Mouse (Mus musculus) lung, embryonic 14.5 days (tissue): ENCODE data around the gene Tomm6. TPM values are rescaled to one million over a fixed set of nuclear protein-coding genes. Genes with fewer than 3 reads are reported as not detected.

Experiments
- ATAC-seq: fragments of 200-750 bp; cut with Nextera tagmentation; 2 replicates; pipeline ENCODE4 v1.8.0; 2017; ENCODE audit warnings: mild to moderate bottlenecking, moderate TSS enrichment, moderate library complexity; ENCODE audit not compliant: insufficient read depth
- DNase-seq: peaks from one replicate; pipeline ENCODE4 v3.0.0-alpha.2; 2015
- H3K27ac ChIP-seq: fragments of 300-500 bp; sonication (generic); 2 replicates; pipeline ENCODE4 v1.5.1; 2014; ENCODE audit warnings: low read depth, mild to moderate bottlenecking, moderate library complexity
- H3K27me3 ChIP-seq: fragments of 300-500 bp; sonication (generic); 2 replicates; pipeline ENCODE4 v1.6.1; 2014; ENCODE audit warnings: low read length, control low read depth; ENCODE audit not compliant: insufficient read depth
- H3K36me3 ChIP-seq: fragments of 300-500 bp; sonication (generic); 2 replicates; pipeline ENCODE4 v1.6.1; 2014; ENCODE audit warnings: control low read depth; ENCODE audit not compliant: insufficient read depth
- H3K4me1 ChIP-seq: fragments of 300-500 bp; sonication (generic); 2 replicates; pipeline ENCODE4 v1.6.1; 2014; ENCODE audit warnings: antibody characterized with exemption, control low read depth; ENCODE audit not compliant: insufficient read depth
- H3K4me2 ChIP-seq: fragments of 300-500 bp; sonication (generic); 2 replicates; pipeline ENCODE4 v1.6.1; 2014; ENCODE audit warnings: mild to moderate bottlenecking
- H3K4me3 ChIP-seq: fragments of 300-500 bp; sonication (generic); 2 replicates; pipeline ENCODE4 v1.5.1; 2014; ENCODE audit warnings: low read depth, low read length
- H3K9ac ChIP-seq: fragments of 300-500 bp; sonication (generic); 2 replicates; pipeline ENCODE4 v1.6.1; 2014
- H3K9me3 ChIP-seq: fragments of 300-500 bp; sonication (generic); 2 replicates; pipeline ENCODE4 v1.6.1; 2016; ENCODE audit warnings: low read depth, low read length, control low read depth
- CTCF ChIP-seq: IDR thresholded peaks from 2 replicates; pipeline ENCODE4 v1.5.1; 2016; ENCODE audit warnings: antibody characterized with exemption, low read depth
- WGBS: fragments of 180-500 bp; shearing (Covaris S2); extraction: QIAGEN DNeasy Blood & Tissue Kit; methylation state at CpG from one replicate; pipeline ENCODE4 v1.1.7; 2014; 5-methylcytosine and 5-hydroxymethylcytosine counted together
- polyA plus RNA-seq: library from polyadenylated mRNA; unstranded; fragments of >200 nt; fragmentation: Nextera tagmentation; extraction: Ambion mirVana; gene quantifications from 2 replicates; pipeline ENCODE4 v1.2.1, GENCODE M21; 2014

Gene Tomm6
- polyA plus RNA-seq, 1 experiment from 2014 or later: 434 TPM

GRCm38 (mm10) chr17:47687409-47688343 lies 510 bp downstream of the Tomm6 start:
- DNase-seq (peak; percentile 100), ATAC-seq (peak; percentile 87)
- Histone ChIP-seq H3K4me3 (peak overlapping the region; percentile 81), H3K4me1 (peaks cover 7% of the 10 kb centered on the region; the same call in 1 of the 2 replicates), H3K36me3 (peaks cover 41% of the 10 kb centered on the region), H3K4me2 (peak overlapping the region; percentile 99), H3K27ac (peak overlapping the region; percentile 86), H3K9ac (peak overlapping the region; percentile 82), H3K27me3 (no peaks in the 10 kb centered on the region), H3K9me3 (no peaks in the 10 kb centered on the region)
- TF ChIP-seq CTCF: no peak
- under 1% methylated on average over 70 of the region's 70 CpGs for WGBS

GRCm38 (mm10) chr17:47682836-47683235 lies 5.3 kb downstream of the Tomm6 start:
- no peaks in the 10 kb centered on the region for H3K27me3 ChIP-seq
- no peak for DNase-seq
- no peak for TF ChIP-seq CTCF
- no peak overlapping the region for H3K27ac ChIP-seq
- no peak for ATAC-seq
- H3K4me3 ChIP-seq: no peak overlapping the region
- H3K4me2 ChIP-seq: no peak overlapping the region
- peaks cover 7% of the 10 kb centered on the region; the same call in 1 of the 2 replicates for H3K4me1 ChIP-seq
- peaks cover 72% of the 10 kb centered on the region for H3K36me3 ChIP-seq
- H3K9ac ChIP-seq: no peak overlapping the region
- WGBS: 76% methylated on average over 4 of the region's 4 CpGs
- H3K9me3 ChIP-seq: no peaks in the 10 kb centered on the region

GRCm38 (mm10) chr17:47678702-47679101 lies 9.5 kb downstream of the Tomm6 start:
- 71% methylated on average over 5 of the region's 5 CpGs for WGBS
- no peak for TF ChIP-seq CTCF
- DNase-seq: no peak
- Histone ChIP-seq H3K27me3 (no peaks in the 10 kb centered on the region), H3K4me2 (no peak overlapping the region), H3K36me3 (peaks cover 49% of the 10 kb centered on the region; the same call in 1 of the 2 replicates), H3K9me3 (no peaks in the 10 kb centered on the region), H3K4me3 (no peak overlapping the region), H3K27ac (no peak overlapping the region), H3K4me1 (no peaks in the 10 kb centered on the region), H3K9ac (no peak overlapping the region)
- ATAC-seq: no peak

GRCm38 (mm10) chr17:47678238-47678637 lies 9.9 kb downstream of the Tomm6 start:
- Histone ChIP-seq H3K27me3 (no peaks in the 10 kb centered on the region), H3K4me1 (no peaks in the 10 kb centered on the region), H3K4me3 (no peak overlapping the region), H3K9ac (no peak overlapping the region), H3K9me3 (no peaks in the 10 kb centered on the region), H3K4me2 (no peak overlapping the region), H3K36me3 (peaks cover 44% of the 10 kb centered on the region; the same call in 1 of the 2 replicates), H3K27ac (no peak overlapping the region)
- DNase-seq (no peak), ATAC-seq (no peak)
- 72% methylated on average over 5 of the region's 5 CpGs for WGBS
- no peak for TF ChIP-seq CTCF

- no peaks in the 10 kb centered on the region for H3K9me3 ChIP-seq
- DNase-seq (peak; percentile 90), ATAC-seq (no peak)
- H3K27me3 ChIP-seq: no peaks in the 10 kb centered on the region
- no peak overlapping the region for H3K9ac ChIP-seq
- no peak overlapping the region for H3K27ac ChIP-seq
- peak; percentile 91 for TF ChIP-seq CTCF
- WGBS: 18% methylated on average over 9 of the region's 9 CpGs
- peaks cover 3% of the 10 kb centered on the region; the same call in 1 of the 2 replicates for H3K4me1 ChIP-seq
- no peak overlapping the region for H3K4me3 ChIP-seq
- H3K4me2 ChIP-seq: no peak overlapping the region
- H3K36me3 ChIP-seq: peaks cover 37% of the 10 kb centered on the region; the same call in 1 of the 2 replicates
Observed at GRCm38 (mm10) chr17:47676581-47676980, 11.6 kb downstream of the Tomm6 start.

- no peaks in the 10 kb centered on the region for H3K9me3 ChIP-seq
- H3K4me3 ChIP-seq: peak overlapping the region; percentile 37
- peak; percentile 94 for DNase-seq
- no peaks in the 10 kb centered on the region for H3K27me3 ChIP-seq
- peaks cover 3% of the 10 kb centered on the region; the same call in 1 of the 2 replicates for H3K4me1 ChIP-seq
- H3K4me2 ChIP-seq: peak overlapping the region; percentile 89
- H3K27ac ChIP-seq: no peak overlapping the region
- H3K9ac ChIP-seq: peak overlapping the region; percentile 50
- 0 out of 2 replicates have a peak, but pooled peaks cover 6% of the 10 kb centered on the region for H3K36me3 ChIP-seq
- 4% methylated on average over 68 of the region's 68 CpGs for WGBS
- no peak for TF ChIP-seq CTCF
- peak; percentile 87 for ATAC-seq
Observed at GRCm38 (mm10) chr17:47672311-47673111, 15.7 kb downstream of the Tomm6 start.
